Mouse (Mus musculus) Muller cell, postnatal 12 days (primary cell): ENCODE results near the gene Tet2.
"Not testable (repeated sequence)": the region's sequence is repeated elsewhere in the genome, so short reads cannot be mapped to it uniquely, and the experiment has no call there.

ENCODE experiments used
- DNase-seq: peaks from one replicate; pipeline ENCODE4 v3.0.0-alpha.2; 2015; ENCODE audit errors: inconsistent ontology term

Gene Tet2

DNA sequence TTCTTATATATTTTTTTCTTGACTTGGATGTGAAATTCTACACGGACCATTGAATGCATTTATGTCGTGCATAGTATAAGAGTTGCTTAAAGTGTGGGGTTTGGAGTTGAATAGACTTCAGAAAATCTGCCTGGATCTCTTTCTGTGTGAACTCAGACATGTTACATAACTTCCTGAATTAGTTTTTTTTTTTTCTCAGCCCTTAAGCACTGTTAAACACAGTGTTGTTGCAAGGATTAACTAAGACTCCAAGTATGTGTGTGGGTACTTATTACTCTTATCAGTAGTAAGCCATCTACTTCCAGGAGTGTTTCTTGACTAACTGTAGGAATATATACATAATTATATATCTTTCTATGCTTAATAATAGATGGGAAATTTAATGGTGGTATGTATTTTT is 3.7 kb upstream of the Tet2 start:
- DNase-seq = no peak

DNA sequence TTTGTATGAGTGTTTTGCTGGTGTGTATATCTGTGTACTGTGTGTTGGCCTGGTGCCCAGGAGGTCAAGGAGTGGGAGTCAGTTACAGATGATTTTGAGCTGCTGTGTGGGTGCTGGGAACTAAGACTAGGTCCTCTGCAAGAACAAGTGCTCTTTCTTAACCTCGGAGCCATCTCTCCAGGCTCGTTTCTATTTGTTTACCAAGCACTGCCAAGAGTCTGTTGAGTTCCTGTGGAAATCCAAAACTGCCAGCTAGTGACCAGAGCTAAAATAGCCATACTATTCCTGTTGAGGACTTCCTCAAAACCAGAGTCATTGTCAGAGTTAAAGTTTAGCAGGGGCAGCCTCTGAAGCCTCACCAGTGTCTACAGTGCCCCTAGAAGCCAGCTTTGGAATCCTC is 1.9 kb upstream of the Tet2 start:
- DNase-seq = no peak

DNA sequence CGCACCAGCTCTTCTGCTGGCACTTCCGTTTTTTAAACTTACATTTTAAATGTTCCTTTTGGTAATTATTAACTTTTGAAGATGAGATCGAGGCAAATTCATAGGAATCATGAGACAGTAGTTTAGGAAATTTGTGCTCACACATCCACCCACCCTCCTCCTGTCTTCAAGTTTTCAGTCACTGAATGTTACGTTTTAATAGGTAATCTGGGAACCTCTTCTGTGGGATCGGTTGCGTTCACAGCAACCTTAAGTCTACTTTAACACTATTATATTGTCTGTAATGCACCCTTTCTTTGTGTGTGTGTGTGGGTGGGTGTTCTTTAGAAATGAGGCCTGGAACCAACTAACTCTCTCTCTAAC is 346 bp upstream of the Tet2 start:
- DNase-seq = no peak

DNA sequence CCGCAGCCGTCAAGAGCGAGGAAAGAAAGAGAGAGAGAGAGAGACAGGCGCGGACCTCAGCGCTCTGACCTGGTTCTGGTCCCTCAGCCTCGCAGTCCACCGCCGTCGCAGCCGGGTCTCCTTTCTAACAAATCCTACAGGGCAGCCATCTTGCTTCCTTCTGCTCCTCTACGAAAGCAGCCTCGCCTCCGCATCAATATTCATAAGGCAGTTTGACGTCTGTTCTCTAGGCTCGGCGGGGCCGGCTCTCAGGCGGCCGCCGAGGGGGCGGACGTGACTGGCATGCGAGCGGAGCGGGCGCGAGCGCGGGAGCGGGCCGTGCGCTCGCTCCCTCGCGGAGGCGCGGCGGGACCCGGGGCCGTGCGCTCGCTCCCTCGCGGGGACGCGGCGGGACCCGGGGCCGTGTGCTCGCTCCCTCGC is 798 bp downstream of the Tet2 start:
- DNase-seq = peak; percentile 93

DNA sequence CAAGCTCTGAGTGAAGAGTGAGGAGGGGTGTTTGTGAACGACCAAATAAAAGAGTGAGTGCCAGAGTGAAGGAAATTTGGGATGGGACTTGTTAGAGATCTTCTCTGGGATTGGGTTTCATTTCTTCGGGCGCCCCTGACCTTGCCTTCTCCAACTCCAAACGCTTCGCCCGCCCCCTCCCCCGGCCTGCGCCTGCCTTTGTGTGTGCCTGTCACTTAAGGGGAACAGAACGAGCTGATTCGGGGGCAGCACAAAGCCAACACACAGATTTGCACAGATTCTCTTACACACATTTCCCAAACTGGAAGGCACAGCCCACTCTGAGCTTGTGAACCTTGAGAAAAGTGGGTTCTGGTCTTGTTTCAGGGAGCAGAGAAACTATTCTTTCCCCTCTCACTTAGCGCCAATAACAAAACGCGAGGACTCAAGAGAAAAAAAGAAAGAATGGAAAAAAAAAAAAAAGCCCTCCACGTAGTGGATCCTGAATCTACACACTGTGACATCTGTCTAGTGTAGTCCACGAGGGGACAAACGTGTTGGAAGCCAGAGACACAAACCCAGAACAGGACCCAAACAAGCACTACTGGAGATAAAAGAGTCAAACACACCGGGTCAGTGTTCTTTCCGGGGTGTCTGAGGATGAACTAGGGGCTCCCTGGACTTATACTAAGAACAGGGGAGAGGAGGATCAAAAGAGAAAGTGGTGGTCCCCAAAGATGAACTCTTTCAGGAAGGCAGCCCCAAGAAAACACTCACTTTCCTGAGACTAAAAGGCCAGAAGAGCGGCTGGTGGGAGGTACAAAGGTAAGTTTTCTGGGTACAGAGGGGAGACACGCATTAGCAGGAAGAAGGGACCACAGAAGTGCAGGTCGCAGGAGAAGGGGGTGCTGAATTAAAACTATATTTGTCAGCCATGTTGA is 1.6 kb downstream of the Tet2 start:
- DNase-seq = peak; percentile 77

DNA sequence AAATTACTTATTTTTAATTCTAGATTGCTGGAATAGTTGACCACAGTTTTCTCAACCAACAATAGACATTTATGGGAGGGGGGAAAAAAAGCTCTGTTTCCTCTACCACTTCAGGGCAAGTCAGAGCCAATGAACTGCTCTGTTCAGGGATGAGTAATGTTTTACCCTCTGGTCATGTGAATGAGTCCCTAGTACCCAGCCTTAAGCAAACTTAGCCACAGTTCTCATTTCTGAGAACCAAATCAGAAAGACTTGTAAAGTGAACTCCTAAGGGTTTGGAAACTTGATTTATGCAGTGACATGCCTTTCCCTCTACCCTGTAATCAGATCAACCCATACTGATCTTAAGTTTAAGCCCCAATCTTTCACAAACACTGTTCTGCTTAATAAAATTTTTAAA is 2.9 kb downstream of the Tet2 start:
- DNase-seq = peak; percentile 16

DNA sequence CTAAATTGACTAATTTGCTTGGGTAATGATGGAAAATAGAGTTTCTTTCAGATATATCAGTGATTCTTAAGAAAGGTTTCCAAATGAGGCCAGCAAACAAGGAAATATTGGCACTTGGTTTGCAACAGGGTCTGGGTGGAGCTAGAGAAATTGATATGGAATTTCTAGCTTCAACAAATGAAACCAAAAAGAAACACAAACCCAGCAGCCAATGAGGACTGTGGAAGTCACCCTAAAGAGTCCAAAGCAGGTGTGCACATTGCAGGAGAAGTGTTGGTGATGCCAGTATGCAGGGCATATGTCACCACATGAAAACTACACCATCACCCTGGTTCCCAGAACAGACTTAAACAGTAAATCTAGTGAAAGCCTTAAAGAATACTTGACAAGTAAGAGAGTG is 3.9 kb downstream of the Tet2 start:
- DNase-seq = no peak

DNA sequence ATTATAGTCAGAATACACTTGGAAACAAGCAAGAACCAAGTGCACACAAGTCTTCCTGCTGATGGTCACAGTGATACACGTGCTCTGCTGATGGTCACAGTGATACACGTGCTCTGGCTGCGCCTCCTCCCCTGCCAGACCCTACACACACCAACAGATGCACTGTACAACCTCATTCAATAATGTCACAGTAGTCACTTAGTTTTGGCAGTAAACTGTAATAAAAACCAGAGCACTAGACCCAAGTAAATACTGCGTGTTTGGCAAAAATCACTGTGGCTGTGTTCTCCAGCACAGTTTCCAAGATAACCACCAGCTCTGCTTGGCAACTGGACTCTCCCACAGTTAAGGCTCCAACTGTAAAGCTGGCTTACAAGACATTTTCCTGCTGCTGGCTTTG is 4.9 kb downstream of the Tet2 start:
- no peak for DNase-seq

DNA sequence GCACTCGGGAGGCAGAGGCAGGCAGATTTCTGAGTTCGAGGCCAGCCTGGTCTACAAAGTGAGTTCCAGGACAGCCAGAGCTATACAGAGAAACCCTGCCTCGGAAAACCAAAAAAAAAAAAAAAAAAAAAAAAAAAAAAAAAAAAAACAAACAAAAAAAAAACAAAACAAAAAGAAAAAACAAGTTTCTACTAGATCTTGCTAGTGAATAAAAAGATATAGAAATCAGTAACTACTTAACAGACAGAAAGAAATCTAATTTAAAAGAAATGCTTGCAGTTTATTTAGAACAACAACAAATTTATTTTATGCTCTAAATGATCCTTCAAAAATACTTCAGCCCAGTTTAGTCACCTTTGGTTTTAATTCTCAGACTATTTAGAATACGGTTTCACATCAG is 6.4 kb downstream of the Tet2 start:
- DNase-seq = not testable (repeated sequence)

DNA sequence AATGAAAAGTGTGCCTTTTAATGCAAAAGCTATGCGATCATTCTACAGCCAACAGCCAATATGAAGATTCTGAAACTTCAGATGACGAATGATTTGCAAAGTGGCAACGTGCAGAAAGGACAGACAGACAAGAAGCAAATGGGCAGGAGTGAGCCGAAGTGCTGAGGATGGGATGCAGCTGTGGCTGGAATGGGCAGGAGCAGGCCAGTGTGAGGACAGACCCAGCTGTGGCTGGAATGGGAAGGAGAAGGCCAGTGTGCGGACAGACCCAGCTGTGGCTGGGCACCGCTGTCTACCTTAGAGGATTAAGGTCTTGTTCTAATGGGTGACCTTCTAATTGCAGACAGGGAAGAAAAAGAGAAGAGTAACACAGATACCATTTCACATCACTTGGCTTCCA is 9.3 kb downstream of the Tet2 start:
- no peak for DNase-seq

DNA sequence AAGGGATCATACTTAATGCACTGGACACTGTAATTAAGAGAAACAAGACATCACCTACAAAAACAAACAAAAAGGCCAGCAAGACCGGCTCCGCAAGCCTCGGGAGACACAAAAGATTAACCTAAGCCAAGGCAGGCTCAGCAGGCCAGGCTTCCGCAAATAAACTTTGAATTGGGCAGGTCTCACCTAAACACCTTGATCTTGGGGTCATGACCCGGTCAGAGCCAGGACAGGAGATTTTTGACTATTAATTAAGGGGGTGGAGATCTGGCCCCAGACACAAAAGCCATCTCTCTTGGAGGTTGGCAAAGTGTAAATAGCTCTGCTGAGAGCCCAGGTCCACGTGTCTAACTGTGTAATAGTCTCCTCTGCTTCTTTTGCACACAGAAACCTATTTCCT is 10.9 kb downstream of the Tet2 start:
- no peak for DNase-seq

DNA sequence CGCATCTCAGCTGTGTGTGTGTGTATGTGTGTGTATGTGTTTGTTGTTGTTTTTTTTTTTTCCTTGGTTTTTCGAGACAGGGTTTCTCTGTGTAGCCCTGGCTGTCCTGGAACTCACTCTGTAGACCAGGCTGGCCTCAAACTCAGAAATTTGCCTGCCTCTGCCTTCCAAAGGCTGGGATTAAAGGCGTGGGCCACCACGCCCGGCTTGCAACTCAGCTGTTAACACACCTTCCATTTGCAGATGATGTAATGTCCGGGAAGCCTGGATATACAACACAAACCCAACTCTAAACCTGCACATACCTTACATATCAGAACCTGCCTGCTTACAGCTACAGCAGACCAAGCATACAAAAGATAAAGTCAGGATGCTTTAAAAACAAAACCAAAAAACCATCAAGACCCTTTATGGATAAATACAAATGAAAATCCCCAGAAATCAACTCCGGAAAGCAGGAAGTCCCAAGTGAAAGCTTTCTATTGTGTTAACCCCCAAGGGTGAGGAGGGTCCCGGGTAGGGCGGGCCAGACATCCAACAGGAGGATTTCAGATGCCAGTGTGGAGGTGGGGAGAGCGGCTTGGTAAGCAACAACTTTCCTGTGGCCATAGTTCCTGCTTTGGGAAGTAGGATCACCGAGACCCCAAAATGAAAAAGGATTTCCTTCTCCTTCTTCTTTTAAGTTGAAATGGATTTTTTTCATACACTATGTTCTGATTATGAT is 11.5 kb downstream of the Tet2 start:
- DNase-seq = no peak

DNA sequence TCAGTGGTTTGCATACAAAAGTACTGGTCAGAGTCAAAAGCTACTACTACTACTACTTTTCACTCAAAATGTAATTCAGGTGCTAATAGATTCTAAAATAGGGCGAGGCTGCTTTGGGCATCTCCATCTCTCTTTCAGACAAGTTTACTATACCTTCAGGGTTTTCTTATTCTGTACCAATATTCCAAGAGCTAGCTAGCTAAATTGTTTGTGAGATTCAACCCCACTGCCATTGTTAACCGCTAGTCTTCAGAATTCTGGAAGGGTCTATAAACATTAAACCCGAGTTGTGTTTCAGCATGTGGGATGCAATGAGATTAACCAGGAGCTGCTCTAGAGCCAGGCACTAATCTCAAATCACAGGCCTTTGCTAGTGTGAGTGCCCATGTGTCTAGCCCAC is 12.1 kb downstream of the Tet2 start:
- DNase-seq = no peak

DNA sequence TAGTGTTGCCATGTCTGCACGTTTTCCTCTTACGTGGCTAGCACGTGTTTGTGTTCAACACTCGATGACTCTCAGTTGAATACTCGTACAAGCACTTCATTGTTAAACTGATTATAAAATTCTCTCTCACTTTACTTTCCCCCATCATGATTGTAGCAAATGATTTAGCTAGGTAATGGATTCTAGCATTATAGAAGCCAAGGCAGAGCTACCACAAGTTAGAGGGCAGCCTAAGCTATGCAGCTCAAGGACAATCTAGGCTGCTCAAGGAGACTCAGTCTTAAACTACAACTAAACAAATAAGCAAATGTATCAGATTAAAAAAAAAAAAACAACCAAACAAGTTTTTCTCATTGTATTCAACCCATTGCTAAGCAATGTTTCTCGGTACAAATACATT is 12.7 kb downstream of the Tet2 start:
- no peak for DNase-seq

DNA sequence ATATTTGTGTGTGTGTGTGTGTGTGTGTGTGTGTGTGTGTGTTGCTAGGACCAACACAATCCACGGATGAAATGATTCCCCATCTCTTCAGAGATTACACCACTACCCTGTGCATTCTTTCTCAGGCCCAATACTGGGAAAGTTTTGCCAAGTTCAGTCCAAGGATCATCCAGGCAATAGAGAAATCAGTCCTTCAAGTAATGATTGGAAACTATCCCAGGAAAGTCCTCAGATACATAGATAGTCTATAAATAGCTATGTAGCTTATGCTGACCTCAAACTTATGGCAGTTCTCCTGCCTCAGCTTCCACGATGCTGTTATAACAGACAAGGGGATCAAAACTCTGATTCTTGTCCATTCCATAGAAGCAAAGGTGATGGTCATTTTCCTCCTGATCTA is 13.8 kb downstream of the Tet2 start:
- DNase-seq = no peak

DNA sequence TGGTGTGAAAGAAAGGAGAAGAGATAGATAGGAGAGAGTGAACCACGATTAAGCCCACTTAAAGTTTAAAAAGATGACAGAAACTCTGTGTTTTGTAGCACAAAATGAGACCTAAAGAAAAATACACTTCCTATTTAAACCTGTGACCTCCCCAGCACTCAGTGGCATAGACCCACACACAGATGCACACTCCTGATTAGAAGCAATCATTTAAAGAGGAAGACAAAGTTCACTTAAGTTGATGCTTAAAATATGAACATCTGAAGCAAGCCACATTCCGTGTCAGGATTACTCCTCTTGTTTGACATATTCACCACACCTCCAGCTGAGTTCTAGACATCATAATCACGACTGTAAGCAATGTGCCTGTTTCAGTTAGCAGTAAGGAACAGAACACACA is 14.3 kb downstream of the Tet2 start:
- DNase-seq = no peak

DNA sequence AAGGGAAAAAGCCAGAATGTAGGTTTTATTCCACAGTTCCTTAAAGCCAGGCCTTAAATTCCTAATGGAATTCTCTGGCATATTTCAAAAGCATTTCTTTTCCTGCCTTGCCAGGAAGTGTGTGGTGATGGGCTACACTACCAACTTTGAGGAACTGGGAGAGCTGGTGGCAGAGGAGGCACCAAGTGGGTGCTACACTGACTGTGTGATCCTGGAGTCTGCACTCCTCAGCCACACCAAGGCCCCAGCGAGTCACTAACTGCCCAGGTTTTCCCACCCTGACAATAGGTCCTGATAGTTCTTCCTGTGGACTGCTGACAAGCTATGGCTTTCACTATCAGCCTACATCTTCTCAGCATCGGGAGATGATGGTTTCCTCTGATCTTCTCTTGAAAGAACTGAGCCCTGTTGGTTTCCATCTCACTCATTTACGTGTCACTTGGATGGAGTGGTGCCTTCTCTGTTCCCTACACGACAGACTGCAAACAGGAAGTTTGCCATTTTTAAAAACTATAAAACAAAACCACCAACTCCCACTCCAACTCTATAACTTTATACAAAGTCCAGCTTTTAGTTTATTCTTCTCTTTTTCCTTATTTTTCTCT is 18.7 kb downstream of the Tet2 start:
- DNase-seq = no peak

DNA sequence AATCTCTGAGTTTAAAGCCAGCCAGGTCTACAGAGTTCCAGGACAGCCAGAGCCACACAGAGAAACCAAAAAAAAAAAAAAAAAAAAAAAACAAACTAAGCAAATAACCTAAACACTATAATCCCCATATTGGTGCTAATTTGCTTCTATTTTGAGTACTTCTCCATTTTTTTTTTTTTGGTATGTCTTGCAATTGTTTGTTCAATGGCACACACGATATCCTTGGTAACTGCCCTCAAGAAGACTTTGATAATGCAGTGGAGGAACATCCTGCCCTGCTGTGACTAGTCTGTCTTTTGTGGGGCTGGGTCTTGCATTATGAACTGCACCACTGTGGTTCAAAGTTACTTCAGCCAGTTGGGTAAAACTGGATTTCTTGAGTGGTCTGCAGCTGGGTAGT is 19.4 kb downstream of the Tet2 start:
- DNase-seq = no peak

DNA sequence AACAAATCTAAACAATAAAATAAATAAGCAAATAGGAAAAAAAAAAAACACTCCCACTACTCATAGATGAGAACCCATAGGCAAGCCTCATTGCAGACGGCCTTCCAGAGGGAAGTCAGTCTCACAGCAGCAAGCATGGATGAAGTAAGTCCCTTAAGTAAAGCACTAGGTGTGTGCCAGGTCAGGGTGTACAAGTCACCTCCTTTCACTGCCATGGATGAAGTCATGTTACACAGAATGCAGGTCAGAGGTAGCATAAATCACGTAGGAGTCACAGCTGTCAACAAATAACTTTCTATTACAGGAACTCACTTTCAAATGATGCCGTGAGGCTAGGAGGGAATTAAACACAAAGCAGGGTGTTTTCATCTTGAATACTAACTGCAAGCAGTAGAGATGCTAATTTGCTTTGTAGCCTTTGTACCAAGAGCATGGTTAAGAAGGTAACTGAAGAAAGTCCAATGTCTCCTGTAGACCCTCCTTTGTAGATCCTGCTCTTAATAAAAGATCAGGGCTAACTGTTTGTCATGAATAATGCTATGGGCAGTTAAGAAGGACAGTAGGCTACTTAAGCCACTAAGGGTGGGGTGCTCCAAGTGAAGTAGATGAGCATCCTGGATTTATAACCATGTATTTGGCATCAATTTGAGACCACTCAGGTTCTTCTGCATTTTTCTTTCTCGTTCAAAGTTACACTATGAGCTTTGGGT is 20.4 kb downstream of the Tet2 start:
- DNase-seq = no peak

DNA sequence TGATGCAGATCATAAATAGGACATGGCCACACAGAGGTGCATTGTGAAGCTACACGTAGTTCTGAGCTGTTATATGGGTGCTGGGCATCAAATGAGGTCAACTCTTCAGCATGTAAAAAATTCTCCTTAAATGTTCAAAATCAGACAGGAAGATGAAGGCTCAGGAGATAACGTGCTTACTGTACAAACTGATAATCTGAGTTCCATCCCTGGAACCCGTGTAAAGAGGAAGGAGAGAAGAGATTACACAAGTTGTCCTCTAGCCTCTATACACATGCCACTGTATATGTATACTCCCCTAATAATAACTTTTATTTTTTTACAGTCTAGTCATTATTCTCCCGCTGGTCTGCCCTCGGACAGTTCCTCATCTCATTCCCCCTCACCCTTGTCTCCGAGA is 21.7 kb downstream of the Tet2 start:
- no peak for DNase-seq

DNA sequence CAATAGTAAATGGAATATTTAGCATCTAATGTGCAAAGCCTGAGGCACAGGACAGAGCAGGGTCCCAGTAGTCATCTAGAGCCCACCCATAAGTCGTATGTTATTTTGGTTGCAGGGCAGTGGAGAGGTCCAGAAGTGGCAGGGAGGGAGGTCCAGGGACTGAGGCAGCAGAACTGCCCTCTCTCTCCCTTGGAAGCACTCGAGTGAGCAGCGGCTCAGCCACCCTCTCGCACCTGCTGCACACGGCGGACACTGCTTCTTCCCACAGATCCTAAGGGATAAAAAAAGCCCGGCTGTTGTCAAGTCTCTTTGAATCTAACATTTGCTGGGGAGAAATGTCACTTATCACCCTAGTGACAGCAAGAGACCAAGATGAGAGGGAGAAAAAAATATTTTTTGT is 22.6 kb downstream of the Tet2 start:
- no peak for DNase-seq

DNA sequence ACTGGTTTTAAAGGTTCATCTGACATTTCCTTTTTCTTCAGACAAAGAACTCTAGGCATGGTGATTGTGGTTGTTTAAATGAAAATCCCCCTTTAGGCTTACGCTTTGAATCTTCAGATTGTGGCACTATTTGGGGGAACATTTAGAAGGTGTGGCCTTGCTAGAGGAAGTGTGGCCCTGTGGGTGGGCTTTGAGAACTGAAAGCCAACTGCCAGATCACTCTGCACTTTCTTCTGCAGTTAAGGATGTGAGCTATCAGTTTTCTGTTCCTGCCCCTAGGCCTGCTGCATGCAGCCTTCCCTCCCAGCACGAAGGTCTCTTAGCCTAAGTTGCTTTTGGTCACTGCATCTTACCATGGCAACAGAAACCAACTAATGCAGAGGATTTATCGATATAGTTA is 26.1 kb downstream of the Tet2 start:
- no peak for DNase-seq
